Mouse (Mus musculus): ENCODE results near the gene Ipo4.

The Ipo4 gene

DNA sequence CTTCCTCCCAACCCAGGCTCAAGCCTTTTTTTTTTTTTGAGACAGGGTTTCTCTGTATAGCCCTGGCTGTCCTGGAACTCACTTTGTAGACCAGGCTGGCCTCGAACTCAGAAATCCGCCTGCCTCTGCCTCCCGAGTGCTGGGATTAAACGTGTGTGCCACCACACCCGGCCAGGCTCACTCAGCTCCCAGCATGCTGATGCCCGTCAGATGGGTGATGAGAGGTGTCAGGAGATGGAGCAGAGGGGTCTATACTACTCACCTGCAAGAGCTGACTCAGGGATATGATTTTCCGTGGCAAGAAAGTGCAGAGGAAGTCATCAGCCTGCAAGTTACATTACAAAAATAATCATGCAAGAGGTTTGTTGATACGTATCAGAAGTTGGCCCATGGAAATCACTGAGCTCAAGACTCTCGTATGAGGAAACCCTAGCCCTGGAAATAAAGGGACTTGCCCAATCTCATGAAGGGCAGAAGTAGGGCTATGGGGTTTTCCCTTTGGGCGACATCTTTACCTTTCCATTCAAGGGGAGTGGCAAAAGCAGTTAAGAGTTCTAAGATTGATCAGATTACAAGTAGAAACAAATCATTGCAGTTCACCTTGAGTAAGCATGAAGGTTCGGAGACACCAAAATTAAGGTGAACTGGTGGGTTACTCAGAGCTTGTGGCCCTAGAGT is 45.8 kb downstream of the Ipo4 start:
- no peak for DNase-seq (ENCODE audit: low read depth)

GRCm38 (mm10) chr14:55589271-55589670 is 46.5 kb downstream of the Ipo4 start:
- DNase-seq (ENCODE audit: low read depth), result no peak

- DNase-seq (ENCODE audit: low read depth), result no peak
Measured at GRCm38 (mm10) chr14:55586149-55586548, 49.6 kb downstream of the Ipo4 start.

DNA sequence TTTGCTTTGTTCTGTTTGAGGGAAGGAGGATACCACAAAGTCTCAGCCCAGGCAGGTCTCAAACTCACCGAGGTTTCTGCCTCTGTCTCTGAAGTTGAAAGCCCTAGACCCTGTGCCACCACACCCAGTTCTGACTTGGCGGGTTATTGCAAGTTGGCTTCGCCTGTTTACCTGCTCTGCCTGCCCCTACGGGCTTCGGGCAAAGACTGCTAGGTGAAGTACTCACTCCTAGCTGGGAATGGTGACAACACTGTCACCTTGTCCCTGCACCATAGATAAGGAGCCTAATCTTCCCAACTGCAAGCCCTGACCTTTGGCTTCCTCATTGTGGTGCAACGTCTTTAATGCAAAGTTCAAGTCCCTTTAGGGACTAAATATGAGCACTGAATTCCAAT is 50.2 kb downstream of the Ipo4 start:
- no peak for DNase-seq (ENCODE audit: low read depth)

- peak; percentile 68 for DNase-seq (ENCODE audit: low read depth)
Measured at GRCm38 (mm10) chr14:55584702-55585565, 50.8 kb downstream of the Ipo4 start, which contains the start of gene Emc9. Gene Emc9, minus strand, starts transcription at chr14:55585302.

DNA sequence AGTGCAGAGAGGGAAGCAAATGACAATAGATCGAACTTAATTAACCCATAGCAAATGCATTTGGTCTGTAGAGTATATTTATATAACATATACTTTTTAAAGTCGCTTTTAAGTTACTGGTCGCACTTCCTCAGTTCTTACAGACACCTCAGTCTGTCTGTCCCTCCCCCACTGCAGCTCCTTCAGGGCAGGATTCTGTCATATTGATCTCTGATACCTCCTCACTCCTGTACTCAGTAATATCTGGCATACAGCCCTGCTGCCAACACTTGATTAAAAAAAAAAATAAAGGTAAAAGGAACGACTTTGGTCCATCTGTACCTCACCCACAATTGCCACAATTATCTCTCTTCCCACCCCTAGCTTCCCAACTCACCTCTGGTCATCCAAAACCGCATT is 51.5 kb downstream of the Ipo4 start:
- no peak for DNase-seq (ENCODE audit: low read depth)

- no peak for DNase-seq (ENCODE audit: low read depth)
Measured at GRCm38 (mm10) chr14:55581981-55582681, 53.6 kb downstream of the Ipo4 start.

DNA sequence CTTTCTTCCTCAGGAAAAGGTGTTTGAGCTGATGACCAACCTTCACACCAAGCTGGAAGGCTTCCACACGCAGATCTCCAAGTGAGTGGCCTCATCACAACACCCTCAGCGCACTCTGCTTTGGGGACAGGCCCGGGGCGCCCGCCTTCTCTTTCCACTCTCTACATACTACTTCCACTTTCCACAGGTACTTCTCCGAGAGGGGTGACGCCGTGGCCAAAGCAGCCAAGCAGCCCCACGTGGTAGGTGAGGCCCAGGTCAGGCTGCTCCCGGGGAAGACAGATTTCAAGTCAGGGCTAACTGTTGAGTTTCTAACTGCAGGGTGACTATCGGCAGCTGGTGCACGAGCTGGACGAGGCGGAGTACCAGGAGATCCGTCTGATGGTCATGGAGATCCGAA is 55.0 kb downstream of the Ipo4 start:
- DNase-seq (ENCODE audit: low read depth), result no peak

GRCm38 (mm10) chr14:55579511-55580496 is 56.0 kb downstream of the Ipo4 start:
- no peak for DNase-seq (ENCODE audit: low read depth)

DNA sequence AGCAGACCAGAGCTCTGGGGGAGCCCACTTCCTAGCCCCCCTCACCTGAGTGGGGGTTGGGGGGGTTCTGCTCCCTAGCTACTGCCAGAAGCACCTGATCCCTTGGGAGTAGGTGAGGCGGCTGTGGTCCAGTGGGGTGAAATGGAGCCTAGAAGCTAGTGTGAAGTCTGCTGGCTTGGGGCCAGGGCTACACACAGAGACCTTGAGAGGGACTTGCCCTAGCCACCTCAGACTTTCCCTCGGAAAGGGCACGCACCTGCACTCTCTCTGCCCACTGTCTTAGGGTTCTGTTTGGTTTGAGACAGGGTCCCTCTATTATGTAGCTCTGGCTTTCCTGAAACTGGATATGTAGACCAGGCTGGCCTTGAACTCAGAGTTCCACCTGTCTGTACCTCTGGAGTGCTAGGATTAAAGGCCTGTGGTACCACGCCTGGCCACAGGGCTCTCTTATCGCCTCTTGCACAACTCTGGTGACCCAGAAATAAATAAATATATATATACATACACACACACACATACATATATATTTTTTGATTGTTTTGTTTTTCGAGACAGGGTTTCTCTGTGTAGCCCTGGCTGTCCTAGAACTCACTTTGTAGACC is 57.0 kb downstream of the Ipo4 start:
- DNase-seq (ENCODE audit: low read depth), result no peak

DNA sequence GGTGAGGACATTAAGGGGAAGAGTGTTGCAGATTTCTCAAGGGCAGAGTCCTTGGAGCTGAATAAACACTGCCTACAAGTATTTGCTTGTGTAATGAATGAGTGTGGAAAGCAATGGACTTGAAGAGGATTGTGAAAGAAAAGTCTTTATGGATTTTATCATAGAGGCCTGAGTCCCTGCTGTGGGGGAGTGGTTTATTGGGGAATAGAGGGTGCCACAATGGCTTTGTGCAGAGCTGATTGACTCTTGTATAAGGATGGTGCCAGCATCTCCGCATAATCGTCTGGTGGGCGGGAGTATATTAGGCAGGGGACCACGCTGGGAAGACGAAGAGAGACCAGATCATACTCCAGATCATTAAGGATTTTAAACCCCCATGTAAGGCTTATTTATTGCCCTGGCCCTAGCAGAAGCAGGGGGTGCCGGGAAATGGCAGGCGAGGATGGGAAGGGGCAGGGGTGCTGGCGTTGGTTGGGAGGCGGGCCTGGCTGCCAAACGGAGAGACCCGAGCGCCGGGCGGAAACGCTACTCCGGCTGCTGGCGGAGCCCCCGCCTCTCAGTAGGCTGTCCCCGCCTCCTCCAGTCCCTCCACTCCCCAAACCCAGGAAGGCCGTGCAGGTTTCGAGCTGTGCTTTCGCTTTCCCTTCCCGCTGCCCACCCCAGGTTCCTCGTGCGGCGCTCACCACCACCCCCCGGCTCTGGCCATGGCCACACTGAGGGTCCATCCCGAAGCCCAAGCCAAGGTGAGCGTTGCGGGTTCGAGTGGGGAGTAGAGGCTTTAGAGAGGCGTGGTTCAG is 57.7 kb downstream of the Ipo4 start, which contains the start of gene Psme1:
Gene Psme1 (plus strand): TSS at position 253 of the 797 bp plus-strand sequence.
- DNase-seq (ENCODE audit: low read depth), result no peak

- DNase-seq (ENCODE audit: low read depth), result no peak
Measured at GRCm38 (mm10) chr14:55576376-55576775, 59.4 kb downstream of the Ipo4 start.

DNA sequence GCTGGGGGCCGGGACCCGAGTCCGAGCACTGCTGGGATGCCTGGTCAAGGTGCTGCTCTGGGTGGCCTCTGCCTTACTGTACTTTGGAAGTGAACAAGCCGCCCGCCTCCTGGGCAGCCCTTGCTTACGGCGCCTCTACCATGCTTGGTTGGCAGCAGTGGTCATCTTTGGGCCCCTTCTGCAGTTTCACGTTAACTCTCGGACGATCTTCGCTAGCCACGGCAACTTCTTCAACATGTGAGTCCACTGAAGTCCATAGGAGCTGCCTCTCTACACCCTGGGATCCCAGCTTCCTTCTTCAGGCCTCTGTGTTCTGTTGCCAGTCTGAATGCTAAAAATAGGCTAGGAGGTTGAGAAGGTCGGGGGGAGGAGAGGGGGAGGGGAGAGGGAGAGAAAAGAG is 60.0 kb downstream of the Ipo4 start:
- no peak for DNase-seq (ENCODE audit: low read depth)
